Mouse (Mus musculus): ENCODE data around the gene Maml3.

Gene Maml3

DNA sequence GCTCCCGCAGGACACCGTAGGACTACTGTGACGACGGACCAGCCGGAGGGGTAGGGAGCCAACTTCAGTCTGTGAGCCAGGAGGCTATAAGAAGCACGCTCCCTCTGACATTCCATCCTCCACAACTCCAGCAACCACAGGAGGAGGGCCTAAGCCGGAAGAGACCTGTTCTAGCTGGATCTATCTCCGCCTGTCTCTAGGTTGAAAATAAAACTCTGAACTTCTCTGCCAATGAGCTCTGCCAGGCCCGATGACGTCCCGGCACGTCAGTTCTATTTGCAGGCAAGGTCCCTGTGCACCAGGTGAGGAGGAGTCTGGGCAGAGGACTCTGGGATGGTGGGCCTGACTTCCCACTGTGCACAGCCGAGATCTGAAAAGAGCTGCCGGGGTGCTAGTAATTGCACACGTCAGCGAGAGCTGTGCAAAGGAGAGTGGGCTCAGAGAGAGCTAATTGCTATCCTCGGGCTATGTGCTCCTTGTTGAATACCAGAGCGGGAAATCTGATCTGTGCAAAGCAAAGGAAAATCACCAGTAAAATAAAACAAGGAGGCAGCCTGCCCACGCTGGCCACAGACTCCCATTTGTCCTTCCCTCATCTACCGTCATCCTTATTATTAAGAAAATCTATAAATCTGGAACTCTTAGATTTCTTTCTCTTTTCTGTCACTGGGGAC is 58.7 kb downstream of the Maml3 start:
- in situ Hi-C loops (cut with MboI): no loop called here

DNA sequence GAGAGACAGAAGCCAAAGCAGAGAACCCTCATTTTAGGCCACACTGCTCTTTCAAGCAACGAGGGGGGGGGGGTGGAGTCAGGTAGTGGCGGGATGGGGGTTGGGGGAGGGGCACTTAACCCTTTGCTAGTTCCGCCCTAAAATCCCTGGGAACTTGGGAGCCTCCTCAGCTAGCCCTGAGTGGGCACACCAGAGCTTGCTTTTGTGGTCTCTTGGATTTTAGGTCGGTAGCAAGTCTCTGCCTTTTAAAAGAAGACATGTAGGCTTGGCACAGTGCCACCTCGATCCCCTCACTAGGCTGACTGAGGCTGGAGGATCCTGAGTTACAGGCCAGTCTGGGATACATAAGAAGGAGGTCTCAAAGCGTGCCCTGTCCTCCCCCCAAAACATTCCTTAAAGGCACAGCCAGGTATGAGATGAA is 59.6 kb downstream of the Maml3 start:
- in situ Hi-C loops (cut with MboI): no loop called here

- in situ Hi-C loops (cut with MboI): no loop called here
Measured at GRCm38 (mm10) chr3:52044651-52045050, 60.2 kb downstream of the Maml3 start.

DNA sequence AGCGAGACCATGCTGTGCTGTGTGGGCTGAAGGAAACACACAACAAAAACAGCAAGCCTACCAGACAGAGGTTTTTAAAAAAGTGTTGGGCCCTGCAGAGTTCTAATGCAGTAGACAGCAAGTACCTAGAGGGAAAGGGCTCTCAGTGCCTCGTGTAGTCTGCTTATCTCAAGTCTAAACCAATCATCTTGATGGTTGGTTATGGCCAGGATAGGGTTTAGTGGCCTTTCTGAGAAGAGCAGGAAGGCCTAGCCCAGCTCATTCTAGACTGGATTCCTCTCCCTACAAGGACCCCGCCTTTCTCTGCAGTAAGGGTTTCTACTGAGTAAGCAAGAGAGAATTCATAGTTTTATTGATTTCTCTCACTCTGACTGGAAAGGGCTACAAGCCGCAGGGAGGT is 61.0 kb downstream of the Maml3 start:
- in situ Hi-C loops (cut with MboI): no loop called here

GRCm38 (mm10) chr3:52042680-52043079 is 62.2 kb downstream of the Maml3 start:
- in situ Hi-C loops (cut with MboI): no loop called here

- in situ Hi-C loops (cut with MboI): no loop called here
Measured at GRCm38 (mm10) chr3:52039958-52040357, 64.9 kb downstream of the Maml3 start.

DNA sequence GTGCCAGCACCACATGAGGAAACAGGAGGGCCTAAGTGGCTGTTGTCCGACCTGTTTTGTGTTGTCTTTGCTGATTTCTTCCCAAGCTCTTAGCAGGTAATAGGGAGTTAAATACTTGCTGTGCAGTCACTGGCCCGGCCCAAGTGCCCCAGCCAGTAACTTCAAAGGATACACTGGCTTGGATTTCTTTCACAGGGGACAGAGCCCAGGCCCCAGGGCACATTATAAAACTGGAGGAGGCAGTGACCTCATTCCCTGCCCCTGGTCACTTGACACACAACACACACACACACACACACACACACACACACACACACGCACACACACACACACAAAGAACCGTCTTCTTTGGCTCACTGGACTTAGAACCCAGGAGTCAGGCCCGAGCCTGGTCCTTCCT is 67.6 kb downstream of the Maml3 start:
- in situ Hi-C loops (cut with MboI): no loop called here

DNA sequence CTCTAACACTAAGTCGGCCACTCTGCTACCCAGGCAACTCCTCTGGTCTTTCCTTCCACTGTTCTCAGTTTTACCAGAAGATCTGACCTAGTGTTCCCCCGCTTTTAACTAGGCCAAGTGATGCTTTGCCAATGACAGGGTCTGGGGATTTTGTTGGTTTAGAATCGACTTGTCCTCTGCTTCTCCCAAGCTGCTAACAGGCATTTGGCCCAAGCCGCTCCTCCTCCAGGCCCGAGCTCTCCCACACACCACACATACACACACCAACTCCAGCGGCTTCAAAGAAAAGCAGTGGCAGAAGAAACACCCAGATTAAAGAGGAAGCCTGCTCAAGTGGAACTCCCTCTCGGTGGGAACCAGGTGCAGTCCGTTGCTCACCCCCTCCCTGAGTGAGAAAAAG is 69.5 kb downstream of the Maml3 start:
- in situ Hi-C loops (cut with MboI): no loop called here

DNA sequence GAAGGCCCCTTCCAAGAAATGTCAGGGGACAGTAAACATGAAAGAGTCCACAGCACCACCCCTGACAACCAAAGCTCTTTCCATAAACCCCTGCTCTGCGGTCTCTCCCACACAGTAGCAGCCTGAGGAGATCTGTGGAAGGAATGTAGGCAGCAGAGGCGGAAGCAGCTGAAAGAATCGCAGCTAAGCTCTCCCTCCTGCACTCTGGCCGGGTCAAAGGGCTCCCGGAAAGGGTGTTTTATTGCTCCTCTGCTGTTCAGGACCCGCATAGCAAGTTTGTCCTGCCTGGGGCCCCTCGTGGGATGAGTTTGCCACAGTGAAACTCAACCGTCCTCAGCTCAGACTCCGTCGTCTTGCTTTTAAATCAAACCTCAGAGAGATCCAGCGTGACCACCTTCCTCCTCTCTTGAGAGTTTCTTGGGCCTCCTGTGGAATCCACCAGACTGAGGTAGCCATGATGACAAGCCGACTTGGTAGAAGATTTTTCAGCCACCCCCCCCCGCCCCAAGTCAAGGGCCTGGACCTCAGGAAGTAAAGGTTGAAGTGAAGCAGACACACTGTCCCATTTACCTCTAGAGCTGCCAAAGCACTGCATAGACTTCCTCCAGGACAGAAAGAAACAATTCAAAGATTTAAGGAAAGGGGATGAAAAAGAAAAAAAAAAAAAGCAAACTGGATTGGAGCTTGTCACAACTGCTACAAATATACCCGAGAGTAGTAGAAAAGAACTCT is 70.9 kb downstream of the Maml3 start:
- in situ Hi-C loops (cut with MboI): no loop called here

DNA sequence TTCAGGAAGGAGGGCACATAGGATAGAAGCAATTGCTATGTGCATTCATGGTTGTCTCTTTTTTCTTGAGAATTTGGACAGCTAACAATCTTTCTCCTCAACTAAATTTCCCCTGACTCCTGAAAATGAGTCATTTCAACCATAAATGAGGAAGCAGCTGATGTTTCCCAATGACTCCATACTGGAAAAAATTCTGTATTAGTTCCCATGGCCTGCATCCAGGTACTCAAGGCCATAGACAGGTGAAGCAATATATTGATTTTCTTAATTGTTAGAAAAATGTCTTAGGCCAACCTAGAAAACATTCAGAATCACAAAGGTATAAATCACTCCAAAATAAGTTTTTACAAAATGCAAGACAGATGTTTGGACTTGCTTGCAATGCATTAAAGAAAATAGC is 73.5 kb downstream of the Maml3 start:
- in situ Hi-C loops (cut with MboI): no loop called here

- in situ Hi-C loops (cut with MboI): no loop called here
Measured at GRCm38 (mm10) chr3:52030114-52030513, 74.8 kb downstream of the Maml3 start.

GRCm38 (mm10) chr3:52029661-52030081 is 75.2 kb downstream of the Maml3 start:
- in situ Hi-C loops (cut with MboI): no loop called here

- in situ Hi-C loops (cut with MboI): no loop called here
Measured at GRCm38 (mm10) chr3:52027972-52028371, 76.9 kb downstream of the Maml3 start.

DNA sequence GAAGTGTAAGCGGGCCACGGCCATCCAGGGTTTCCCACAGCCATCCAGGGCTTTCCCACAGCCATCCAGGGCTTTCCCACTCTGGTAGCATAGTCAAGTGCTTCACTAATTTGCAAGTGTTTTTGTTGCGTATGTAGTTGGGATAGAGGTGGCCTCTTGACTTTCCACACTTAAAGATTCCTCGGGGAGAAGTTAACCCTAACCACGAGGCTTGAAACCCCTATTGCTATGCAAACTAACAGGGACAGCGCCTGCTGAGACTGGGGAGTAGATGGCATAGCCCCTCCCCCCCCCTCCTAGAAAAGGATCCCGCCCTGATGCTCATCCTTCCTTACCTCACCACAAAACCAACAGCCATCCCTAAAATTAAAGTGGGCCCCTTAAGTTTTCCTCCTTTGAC is 82.4 kb downstream of the Maml3 start:
- in situ Hi-C loops (cut with MboI): no loop called here

GRCm38 (mm10) chr3:52018103-52018439 is 86.8 kb downstream of the Maml3 start:
- in situ Hi-C loops (cut with MboI): no loop called here

DNA sequence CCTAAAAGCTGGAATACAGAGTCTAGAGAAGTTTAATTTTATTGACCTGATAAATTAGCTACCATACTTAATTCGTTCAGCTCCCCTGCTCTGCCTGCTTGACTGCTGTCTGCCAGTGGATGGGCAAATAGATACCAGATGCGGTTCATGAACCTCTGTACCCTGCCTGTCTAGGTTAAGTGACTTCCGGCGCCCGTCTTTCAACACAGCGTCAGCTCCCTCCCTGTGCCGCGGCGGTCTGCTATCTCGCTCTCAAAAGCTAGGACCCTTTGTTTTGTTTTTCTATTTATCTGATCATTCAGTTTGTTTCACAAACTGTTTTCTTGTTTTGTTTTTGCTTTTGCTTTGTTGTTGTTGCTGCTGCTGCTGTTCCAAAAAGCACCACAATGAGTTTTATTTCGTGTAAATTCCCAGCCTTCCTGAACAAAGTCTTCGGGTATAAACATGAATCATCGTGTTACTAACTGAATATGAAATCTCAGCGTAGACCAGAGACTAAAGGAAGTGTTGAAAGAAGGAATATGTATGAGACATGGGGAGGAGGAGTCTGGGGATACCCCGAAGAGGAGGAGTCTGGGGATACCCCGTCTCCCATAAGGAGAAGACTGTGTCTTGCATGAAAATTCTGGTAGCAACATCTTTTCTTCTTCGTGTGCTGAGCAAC is 87.3 kb downstream of the Maml3 start:
- in situ Hi-C loops (cut with MboI): no loop called here

- in situ Hi-C loops (cut with MboI): no loop called here
Measured at GRCm38 (mm10) chr3:52016178-52016577, 88.7 kb downstream of the Maml3 start.

DNA sequence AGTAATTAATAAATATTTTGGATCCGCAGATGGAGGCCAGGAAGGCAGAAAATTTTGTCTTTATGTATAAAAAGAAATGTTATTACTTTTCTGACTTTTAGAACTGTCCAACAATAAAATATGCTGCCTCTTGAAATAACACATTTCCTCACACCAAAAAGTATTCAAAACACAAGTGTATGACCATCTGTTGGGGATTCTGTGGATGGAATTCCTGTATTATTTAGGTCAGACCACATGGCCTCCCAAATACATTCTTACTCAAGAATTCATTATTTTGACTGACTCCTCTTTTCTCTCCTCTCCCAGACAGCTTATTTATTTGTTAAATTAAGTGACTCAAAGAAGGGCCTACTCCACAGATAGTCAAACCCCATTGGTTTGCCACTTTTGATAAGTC is 89.3 kb downstream of the Maml3 start:
- in situ Hi-C loops (cut with MboI): no loop called here

DNA sequence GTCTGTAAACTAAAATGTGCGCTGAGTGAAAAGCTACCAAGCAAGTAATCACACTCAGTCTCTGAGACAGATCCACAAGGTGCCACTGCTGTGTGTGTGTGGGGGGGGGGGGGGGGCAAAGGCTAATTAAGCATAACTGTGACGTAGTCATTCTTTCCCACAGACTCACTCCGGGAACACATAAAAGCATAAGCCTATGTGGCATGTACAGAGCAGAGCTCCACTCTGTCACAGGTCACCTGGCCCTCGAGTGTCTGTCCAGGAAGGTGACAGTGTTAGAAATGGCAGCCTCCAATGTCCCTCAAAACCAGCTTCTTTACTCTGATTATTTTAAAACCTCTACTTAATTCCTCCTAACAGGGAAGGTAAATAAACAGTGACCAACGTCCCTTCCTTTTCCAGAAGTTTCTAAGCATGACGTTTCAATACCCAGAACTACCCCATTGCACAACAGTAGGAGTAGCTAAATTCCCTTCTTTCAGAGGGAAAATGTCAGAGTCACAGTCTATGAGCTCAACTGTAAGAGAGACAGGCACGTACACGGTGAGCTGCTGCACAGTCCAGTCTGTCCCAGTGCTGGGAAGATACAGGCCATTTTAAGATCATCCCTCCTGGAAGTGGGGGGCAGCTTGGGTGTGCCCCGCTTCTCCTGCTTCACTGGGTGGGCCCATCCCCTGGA is 93.7 kb downstream of the Maml3 start:
- in situ Hi-C loops (cut with MboI): no loop called here

DNA sequence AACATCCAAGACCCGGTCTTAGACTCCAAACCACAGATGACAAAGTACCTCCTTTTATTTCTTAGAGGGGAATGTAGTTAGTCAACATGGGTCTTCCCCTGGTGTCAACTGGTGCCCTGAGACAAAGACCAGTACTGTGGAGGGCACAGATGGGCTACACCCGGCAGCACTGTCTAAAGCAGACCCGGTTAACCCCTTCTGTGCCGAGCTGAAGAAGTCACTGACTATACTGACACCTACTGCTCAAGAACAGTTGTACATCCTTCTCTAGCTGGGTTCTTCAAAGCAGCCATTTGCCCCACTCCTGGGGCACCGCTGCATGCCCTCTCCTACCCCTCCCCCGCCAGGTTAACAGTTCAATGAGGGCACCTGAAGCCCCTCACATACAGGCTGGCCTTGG is 95.6 kb downstream of the Maml3 start:
- in situ Hi-C loops (cut with MboI): no loop called here

- in situ Hi-C loops (cut with MboI): no loop called here
Measured at GRCm38 (mm10) chr3:52007602-52008252, 97.1 kb downstream of the Maml3 start.

GRCm38 (mm10) chr3:52006721-52007330 is 98.0 kb downstream of the Maml3 start:
- in situ Hi-C loops (cut with MboI): no loop called here

All from mature B cell (primary cell).